Mouse (Mus musculus): ENCODE measurements around the gene Errfi1.
"Not testable (repeated sequence)": the region's sequence is repeated elsewhere in the genome, so short reads cannot be mapped to it uniquely, and the experiment has no call there.

Gene Errfi1

DNA sequence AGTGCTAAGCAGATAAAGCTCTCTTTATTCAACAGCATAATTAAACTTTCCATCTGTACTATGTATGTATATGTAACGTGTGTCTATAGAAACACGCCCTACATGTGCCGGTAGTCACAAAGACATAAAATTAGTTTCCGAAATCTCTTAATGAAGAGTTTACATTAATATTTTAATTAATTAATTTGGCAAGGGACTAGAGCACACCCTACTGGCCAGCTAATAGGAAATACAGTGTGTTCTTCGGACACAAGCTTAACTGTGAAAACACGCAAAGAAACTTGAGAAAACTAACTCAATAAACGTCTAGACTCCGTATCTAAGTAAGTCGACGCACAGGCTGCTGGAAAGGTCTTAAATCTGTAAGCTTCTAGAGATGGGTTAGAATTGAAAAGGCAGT, 3.8 kb upstream of the Errfi1 start:
- peak; percentile 41 for DNase-seq (ENCODE audit: low spot score)

DNA sequence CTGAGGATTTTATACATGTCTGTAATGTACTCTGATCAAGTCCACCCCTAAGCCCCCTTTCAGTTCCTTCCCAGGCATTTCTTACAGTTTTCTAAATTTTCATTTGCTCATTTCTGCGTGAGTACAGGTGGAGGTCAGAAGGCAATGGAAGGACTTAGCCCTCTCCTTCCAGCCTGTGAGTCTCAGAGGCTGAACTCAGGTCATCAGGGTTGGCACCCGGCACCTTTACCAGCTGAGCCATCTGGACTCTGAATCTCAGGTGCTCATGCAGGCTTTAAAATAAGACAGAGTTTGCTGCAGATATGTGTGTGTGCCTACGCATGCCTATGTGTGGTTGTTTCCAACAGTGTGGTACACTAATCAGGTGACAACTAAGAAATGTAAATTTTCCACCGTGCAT, 2.8 kb upstream of the Errfi1 start:
- no peak for DNase-seq (ENCODE audit: low spot score)

DNA sequence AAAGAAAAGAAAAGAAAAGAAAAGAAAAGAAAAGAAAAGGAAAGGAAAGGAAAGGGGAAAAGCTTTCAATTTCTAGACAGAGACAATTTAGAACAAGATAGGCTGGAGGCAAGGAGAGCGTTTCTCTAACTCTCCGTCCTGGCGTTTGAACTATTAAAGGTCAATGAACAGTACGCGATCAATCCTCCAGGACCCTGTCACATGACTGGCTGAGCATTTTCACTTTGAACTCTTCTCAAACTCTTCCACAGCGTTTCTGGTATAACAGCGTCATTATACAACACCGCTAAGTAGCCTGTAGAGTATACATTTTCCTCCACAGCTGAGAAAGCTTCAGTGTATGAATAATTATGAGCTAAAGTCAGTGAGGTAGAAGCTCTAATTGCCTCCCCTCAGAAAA, 1.7 kb upstream of the Errfi1 start:
- no peak for DNase-seq (ENCODE audit: low spot score)

DNA sequence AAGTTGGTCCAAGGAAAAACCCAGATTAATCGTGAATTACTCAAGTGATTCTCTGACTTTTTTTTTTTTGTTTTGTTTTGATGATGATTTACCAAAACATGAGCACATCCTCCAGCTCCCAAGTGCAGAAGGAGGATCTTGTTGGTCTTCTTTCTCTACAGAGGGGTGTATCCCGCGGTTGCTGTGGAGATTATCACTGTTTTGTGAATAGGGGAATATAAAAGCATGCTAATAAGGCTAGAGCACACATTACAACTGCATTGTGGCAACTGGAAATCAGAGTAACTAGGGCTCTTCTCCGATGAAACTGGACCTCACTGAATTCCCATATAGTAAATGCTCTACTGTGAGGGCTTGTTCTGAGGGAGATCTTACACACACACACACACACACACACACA, 1.2 kb upstream of the Errfi1 start:
- no peak for DNase-seq (ENCODE audit: low spot score)

DNA sequence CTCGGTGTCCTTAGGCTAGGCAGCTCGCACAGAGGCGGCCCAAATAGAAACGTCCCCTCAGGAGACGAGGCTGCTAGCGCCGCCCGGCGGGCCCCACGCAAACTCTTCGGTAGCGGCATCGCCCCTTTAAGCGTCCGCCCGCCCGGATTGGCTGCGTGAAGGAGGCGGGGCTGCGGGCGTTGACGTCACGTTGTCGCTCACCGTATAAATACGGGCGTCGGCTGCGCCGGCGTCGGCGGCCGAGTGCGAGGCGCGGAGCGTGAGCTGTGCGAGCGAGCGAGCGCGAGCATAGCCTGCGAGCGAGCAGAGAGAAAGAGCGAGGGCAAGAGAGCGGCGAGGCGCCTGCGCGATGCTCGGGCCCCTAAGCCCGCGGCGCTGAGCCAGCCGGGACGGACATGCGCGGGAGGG, 1.1 kb downstream of the Errfi1 start:
- DNase-seq (ENCODE audit: low spot score), result peak; percentile 98

DNA sequence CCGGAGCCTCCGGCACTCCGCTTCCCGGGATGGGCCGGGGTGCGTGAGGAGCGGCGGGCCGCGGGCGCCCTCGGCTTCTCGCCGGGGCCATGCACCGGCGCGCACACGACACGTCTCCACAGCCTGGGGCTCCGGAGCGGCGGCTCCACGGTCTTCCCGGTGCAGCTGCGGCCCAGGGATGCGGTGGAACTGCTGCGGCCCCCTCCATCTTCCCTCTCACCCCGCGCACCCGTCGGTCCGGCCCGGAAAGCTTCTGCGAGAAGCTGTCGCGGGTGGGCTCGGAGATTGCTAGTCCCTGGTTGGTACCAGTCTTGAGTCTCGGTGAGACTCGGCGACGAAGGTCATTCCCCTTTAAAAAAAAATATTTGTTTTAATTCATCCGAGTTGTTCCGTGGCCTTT, 1.6 kb downstream of the Errfi1 start:
- DNase-seq (ENCODE audit: low spot score), result no peak

DNA sequence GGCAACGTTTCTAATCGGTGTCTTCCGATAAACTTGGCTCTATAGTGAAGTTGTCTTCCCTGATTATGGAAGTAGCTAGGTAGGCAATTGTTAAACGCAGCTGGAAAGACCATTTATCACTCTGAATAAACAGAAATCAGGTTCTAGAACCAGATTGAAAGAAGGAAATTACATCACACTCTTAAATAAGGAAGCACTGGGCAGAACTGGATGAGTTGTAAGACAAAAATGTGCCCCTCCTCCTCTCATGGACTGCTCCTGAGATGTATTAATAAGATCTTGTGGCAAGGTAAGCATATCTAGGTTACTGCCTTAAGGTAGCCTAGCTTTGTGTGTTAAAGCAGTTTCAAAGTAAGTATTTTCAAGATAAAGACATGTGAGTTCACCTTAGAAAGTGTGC, 6.8 kb downstream of the Errfi1 start:
- DNase-seq (ENCODE audit: low spot score), result no peak

DNA sequence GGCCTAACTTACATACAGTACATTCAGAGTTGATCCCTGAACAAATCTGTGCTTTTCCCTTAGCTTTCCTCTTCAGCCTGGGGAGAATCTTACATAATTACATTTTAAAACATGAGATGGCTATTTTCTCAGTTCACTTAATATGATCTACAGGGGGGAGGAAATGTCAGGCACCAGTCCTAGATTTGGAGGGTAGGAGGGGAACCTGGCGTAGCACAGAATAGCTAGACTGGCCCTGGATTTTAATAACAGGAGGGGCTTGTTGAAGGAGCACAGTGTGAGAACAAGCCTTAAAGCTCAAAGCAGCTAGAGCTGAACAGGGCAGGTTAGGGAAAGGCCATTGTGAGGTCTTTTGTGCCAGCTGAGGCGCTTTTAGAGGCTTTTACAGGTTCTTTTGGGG, 7.4 kb downstream of the Errfi1 start:
- DNase-seq (ENCODE audit: low spot score), result no peak

DNA sequence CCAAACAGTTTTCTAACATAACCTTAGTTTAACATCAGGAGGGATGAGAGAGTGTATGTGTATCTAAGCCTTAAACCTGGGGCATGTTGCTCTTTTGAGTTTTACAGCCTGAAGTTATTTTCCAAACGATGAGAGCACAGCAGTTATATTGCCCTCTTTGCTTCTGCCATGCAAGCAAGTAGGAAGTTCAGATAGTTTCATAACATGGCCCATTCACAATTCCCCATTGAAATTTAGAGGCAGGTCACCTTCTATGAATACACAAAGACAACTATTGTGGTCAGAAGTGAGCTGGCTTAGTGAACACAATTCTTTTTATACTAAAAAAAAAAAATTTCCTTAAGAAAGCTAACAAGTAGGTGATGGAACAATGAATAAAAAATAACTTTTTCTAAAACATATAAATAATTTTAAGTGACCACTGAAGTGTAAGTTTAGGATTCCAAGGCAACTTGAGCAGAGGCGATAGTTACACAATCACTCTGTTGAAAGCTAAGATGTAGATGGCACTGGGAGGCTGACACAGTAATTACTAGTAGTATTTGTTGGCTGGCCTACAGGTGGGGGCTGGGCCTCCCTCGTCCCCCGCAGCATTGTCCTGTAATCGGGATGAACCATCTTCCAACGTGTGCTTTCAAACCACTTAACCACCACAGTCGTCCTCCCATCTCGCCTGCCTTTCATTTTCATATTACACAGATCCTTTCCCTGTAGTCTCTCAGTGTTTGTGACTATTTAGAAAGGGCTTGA, 9.1 kb downstream of the Errfi1 start:
- DNase-seq (ENCODE audit: low spot score), result no peak

DNA sequence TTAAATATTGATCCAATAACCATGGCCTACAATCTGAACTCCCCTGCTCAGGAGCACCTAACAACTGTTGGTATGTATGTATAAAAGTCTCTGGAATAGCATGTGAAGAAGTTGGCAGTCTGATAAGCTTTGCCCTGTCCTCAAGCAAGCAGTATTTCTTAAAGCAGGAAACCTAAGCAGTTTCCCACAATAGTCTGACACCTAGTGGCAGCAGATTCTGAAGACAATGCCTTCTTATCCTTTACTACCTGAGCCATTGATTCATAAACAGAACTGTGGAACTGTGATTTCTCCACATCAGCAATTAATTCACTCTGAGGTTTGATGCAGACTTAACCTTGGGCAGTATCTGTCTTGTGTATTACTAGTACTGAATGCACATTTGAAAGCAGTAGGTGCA, 11.7 kb downstream of the Errfi1 start:
- peak; percentile 61 for DNase-seq (ENCODE audit: low spot score)

DNA sequence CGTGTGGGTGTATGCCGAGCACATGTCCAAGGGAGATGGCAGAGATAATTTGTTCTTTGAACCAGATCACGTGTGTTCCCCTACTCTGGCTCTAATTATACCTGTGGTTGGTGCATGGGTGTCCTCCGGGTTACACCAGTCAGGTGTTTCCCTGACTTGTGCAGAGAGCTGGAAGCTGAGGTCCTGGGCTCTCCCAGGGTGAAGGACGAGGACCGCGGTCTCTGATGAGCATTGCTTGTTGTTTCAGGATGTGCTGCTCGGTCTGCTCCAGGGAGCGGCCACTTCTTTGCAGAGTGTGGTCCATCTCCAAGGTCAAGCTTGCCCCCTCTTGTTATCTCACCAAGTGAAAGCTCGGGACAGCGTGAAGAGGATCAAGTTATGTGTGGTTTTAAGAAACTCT, 12.3 kb downstream of the Errfi1 start:
- DNase-seq (ENCODE audit: low spot score), result no peak

DNA sequence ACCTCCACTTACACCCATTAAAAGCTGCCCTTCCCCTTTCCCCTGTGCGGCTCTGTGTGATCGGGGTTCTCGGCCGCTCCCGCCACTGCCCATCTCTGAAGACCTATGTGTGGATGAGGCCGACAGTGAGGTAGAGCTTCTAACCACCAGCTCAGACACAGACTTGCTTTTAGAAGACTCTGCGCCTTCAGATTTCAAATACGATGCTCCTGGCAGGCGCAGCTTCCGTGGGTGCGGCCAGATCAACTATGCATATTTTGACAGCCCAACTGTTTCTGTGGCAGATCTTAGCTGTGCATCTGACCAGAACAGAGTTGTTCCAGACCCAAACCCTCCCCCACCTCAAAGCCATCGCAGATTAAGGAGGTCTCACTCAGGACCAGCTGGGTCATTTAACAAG, 12.8 kb downstream of the Errfi1 start:
- DNase-seq (ENCODE audit: low spot score), result no peak

DNA sequence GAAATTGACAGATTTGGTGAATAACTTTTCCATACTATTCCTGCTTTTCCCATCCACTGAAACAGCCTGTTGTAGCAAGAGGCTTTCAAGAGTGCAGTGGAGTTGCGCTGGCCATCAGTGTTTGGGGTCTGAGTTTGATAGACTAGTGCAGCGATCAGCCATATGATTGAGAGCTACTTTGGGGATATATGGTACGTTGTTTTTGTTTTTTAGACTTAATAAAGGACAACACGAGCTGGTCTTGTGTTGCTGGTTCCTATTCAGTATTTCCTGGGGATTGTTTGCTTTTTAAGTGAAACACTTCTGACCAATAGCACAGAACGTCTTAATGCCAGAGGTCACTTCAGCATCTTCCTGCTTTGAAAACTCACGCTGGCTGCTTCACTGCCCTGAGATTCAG, 14.4 kb downstream of the Errfi1 start:
- no peak for DNase-seq (ENCODE audit: low spot score)

DNA sequence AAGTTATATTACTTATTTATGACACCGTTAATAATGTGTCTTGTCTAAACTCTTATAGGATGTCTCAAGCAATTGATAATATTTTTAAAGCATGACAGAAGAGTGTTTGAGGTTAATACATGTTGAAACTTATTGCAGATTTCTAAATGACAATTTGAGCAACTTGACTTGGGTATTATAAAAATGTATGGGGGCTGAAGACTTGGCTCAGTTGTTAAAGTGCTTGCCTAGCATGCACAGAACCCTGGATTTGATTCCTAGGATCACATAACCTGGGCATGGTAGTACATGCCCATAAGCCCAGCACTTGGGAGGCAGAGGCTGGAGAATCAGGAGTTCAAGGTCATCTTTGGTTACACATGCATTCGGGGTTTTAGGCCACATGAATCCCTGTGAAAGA, 15.1 kb downstream of the Errfi1 start:
- no peak for DNase-seq (ENCODE audit: low spot score)

DNA sequence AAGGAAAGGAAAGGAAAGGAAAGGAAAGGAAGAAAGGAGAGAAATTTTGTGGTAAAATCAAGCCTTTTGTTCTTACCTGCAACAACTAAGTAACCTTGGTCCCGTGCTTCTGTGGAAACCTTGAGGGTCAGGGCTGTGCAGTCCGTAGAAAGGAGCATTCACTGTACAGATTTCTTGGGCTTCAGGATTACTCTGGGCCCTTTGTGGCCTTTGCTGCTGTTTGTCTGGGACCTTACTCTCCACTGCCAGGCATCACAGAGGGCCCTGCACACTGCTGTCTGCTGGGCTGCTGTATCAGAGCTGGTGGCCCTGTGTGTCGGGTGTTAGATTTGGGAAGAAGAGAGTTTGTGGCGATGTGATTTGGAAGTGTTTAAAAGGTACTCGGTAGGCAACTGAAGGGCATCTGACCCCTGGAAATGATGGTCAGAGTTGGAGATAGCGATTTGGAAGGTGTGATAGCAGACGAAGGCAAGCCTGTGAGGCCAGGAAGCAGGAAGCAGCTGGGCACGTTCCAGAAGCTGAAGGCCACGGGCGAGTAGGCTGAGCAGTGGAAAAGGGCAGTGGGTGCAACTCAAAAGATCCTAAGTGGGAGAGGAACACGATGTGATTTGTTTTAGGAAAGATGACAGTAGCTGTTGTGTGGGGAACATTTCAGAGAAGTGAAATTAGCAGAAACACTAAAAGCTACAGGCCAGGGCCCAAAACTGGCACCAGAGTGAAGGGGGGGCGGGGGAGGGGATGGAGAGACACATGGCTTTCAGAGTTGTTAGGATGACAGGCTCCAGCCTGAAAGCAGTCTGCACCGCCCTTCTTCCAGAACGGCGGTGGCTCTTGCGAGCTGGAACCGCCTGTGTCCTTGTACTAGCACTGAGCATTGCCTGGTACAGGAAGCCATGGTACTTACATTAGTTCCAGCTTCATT, 15.8 kb downstream of the Errfi1 start:
- no peak for DNase-seq (ENCODE audit: low spot score)

DNA sequence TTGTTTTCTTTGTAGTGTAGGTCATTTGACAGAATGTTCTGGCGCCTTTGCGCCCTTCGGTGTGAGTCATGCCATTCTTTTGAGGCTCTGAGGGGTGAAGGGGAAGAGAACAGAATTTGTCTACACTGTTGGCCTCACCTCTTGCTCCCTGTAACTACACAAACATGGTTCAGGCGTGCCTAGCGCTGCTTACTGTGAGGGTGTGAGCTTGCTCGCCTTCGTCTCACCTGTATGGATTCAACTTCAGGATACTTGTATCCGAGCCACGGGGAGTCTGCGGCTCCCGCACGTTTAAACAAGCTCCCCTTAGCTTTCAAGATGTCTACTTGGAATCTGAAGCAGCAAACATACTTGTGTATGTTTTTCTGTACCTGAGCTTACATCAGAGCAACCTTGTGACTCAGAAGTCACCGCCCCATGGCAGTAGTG, 17.3 kb downstream of the Errfi1 start:
- no peak for DNase-seq (ENCODE audit: low spot score)

DNA sequence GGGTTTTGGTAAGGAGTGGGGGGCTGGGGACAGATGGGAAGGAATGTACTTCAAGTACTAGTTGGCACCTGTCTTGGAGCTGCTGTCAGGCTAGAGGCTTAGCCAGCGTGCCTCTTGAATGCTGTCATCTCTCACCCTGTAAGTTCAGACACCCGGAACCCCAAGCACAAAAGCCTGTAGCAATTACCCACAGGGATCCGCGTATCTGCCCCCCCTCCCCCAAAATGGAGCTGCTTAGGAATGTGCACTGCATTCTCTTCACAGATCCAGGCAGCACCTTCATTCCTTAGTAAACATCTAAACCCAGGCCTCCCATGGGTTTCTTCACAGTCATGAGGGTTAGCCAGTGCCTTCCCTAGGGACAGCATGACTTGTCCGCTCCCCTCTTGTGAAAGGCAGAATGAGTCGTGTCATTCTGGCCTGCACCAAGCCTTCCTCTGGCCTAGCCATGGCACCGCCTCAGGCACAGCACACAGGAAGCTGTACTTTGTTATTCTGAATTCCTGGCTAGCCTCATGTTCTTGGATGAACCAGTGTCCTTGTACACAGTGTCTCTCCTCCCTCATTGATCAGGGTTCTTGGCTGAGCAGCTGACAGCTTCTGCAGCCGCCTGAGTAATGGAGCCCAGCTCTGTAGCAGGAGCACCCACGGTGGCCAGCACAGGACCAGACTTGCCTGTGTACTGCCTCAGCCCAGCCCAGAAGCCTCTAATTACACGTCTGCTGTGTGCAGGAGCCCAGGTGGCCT, 17.8 kb downstream of the Errfi1 start:
- no peak for DNase-seq (ENCODE audit: low spot score)

DNA sequence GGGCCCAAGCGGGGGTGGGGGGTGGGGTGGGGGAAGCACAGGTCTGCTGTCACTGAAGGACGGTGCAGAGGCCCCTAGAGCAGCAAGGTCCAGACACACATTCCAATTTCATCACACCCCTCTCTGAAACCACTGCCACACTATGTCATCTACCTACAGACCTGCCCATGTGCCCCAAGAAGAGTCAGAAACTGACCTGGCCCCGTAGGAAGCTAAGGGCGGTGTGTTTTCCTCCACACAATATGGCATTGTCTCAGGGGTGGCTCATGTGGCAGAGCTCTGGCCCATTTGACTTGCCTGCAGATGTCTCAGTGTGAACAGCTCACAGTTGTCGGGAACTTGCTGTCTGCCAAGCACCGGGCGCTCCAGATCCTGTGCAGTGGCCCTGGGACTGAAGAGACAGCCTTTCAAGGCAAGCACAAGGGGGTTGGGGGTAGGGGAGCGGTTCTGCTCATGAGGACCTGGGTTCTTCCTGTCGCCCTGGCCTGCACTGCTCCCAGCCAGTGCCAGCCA, 18.5 kb downstream of the Errfi1 start:
- DNase-seq (ENCODE audit: low spot score), result no peak

DNA sequence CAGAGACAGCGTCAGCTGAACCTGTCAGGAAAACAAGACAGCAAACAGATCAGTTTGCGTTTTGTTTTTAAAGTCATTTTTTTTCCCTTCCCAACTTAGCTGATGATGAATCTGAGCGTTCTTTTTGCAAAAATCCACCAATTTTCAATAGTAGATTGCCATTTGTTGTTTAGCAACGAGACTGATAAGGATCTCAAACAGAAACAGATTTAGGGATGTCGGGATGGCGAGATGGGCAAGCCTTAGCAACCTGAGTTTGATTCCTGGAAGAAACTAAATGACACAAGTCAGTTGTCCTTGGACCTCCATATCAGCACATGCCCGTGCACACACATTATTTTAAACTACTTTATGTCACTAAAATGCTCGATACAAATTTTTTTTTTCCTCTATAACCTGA, 19.0 kb downstream of the Errfi1 start:
- DNase-seq (ENCODE audit: low spot score), result no peak

DNA sequence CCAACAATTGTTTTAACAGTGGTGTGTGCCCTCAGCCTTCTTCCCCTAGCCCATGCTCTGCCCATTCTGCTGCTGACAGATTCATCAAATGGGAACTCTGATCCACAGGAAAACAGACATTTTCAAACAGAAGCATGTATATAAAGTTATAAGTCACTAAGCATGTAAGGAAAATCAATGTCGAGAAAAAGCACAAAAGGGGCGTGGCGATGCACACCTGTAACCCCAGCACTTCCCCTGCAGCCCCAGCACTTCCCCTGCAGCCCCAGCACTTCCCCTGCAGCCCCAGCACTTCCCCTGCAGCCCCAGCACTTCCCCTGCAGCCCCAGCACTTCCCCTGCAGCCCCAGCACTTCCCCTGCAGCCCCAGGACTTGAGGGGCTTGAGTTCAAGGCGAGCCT, 20.7 kb downstream of the Errfi1 start:
- not testable (repeated sequence) for DNase-seq (ENCODE audit: low spot score)

DNA sequence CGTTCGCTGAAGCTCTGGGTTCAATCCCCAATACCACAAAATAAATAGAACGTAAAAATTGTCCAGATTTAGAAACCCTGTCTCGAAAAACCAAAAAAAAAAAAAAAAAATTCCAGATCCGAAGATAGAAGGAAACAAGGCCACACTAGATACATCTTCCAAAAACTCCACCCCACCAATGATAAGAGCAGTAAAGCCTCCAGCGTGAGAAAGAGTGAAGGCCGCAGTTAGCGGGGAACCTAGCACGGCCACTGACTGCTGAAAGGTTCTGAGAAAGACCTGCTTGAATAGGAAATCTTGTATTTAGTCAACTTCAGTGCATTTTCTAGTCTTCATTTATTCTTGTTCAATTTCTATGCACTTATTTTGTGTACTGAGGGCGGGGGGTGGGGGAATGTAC, 21.7 kb downstream of the Errfi1 start:
- no peak for DNase-seq (ENCODE audit: low spot score)

DNA sequence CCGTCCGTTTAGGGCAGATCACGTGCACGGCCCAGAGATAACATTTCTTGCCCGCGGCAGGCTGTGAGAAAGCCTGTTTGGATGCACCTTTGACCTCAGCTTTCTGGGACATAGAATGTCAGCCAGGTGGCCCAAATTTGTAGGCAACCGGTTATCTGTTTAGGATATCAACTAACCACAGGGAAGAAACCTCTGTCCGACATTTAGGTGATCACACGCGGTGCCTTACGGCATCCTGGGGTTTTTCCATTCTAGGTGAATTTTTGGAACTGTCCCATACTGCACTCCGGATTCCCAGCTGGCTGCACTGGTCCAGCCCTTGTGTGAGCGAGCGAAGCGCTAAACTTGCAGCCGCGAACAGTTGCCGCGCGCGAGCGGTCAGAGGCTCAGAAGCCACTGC, 25.9 kb downstream of the Errfi1 start:
- DNase-seq (ENCODE audit: low spot score), result no peak

DNA sequence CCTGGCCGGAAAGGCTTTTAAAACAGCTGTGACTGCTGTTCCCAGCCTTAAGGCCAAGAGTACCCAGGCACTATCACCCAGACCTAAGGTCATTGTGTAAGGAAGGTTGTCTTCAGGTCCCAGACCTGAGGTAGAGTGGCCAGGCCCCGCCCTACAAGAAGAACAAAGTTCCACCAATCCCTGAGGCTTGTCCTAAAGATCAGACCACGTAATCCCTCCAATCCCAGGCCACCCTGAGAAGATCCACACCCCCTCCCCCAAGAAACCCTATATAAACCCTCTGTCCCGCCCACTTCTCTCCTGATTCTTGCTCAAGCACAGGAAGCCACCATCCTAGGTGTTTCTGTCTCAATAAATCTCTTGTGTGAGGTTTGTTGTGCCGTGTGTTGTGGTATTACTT, 26.6 kb downstream of the Errfi1 start:
- DNase-seq (ENCODE audit: low spot score), result no peak
